Mouse (Mus musculus) embryonic fibroblast, embryonic 13.5 days (primary cell): ENCODE data around the gene Pcdh18. TPM values are rescaled to one million over a fixed set of nuclear protein-coding genes. Genes with fewer than 3 reads are reported as not detected.

Experiments
- H3K27ac ChIP-seq: 2 replicates; pipeline ENCODE4 v1.5.1; 2012; ENCODE audit warnings: low read length, control low read depth, inconsistent platforms; ENCODE audit not compliant: insufficient read depth
- H3K4me1 ChIP-seq: 2 replicates; pipeline ENCODE4 v1.6.1; 2011; ENCODE audit warnings: low read length; ENCODE audit not compliant: control insufficient read depth, insufficient read depth
- H3K4me3 ChIP-seq: 2 replicates; pipeline ENCODE4 v1.5.1; 2011; ENCODE audit warnings: mild to moderate bottlenecking, control low read depth, low read length; ENCODE audit not compliant: insufficient read depth
- CTCF ChIP-seq: IDR thresholded peaks from 2 replicates; pipeline ENCODE4 v1.5.1; 2011; ENCODE audit warnings: mild to moderate bottlenecking, control low read depth, low read length, moderate library complexity, borderline replicate concordance; ENCODE audit not compliant: insufficient read depth
- POLR2A ChIP-seq: IDR thresholded peaks from 2 replicates; pipeline ENCODE4 v1.6.1; 2011; ENCODE audit warnings: low read depth, mild to moderate bottlenecking, control low read depth, low read length, moderate library complexity
- polyA plus RNA-seq: library from polyadenylated mRNA; stranded (reverse); fragments of >200 nt; gene quantifications from 2 replicates; pipeline ENCODE4 v1.2.4, GENCODE M21; 2011; ENCODE audit warnings: low read depth; ENCODE audit not compliant: missing spikeins, insufficient read length

The Pcdh18 gene
- polyA plus RNA-seq, 1 experiment, result 103 TPM

GRCm38 (mm10) chr3:49752766-49753165 is 4.4 kb downstream of the Pcdh18 start:
- Histone ChIP-seq H3K27ac (peak overlapping the region; percentile 35; the same call in 1 of the 2 replicates), H3K4me3 (peak overlapping the region; percentile 83), H3K4me1 (peaks cover 20% of the 10 kb centered on the region)
- TF ChIP-seq CTCF, result no peak
- no peak for TF ChIP-seq POLR2A

GRCm38 (mm10) chr3:49749491-49750284 is 7.4 kb downstream of the Pcdh18 start:
- TF ChIP-seq CTCF (no peak), POLR2A (no peak)
- H3K27ac ChIP-seq, result peak overlapping the region; percentile 80
- no peak overlapping the region for H3K4me3 ChIP-seq
- peaks cover 16% of the 10 kb centered on the region for H3K4me1 ChIP-seq

GRCm38 (mm10) chr3:49748054-49748453 is 9.1 kb downstream of the Pcdh18 start:
- no peak for TF ChIP-seq CTCF
- H3K4me3 ChIP-seq, result no peak overlapping the region
- peaks cover 13% of the 10 kb centered on the region for H3K4me1 ChIP-seq
- no peak overlapping the region for H3K27ac ChIP-seq

GRCm38 (mm10) chr3:49739061-49739460 is 18.1 kb downstream of the Pcdh18 start:
- no peaks in the 10 kb centered on the region; the same call in 1 of the 2 replicates for H3K4me1 ChIP-seq
- no peak overlapping the region for H3K27ac ChIP-seq
- no peak overlapping the region for H3K4me3 ChIP-seq
- TF ChIP-seq POLR2A (no peak), CTCF (no peak)

- no peak overlapping the region for H3K4me3 ChIP-seq
- H3K27ac ChIP-seq, result no peak overlapping the region
- no peaks in the 10 kb centered on the region; the same call in 1 of the 2 replicates for H3K4me1 ChIP-seq
- no peak for TF ChIP-seq CTCF
- TF ChIP-seq POLR2A, result no peak
These were observed 18.6 kb downstream of the Pcdh18 start for GRCm38 (mm10) chr3:49738531-49738930.

GRCm38 (mm10) chr3:49706503-49706902 is 50.6 kb downstream of the Pcdh18 start:
- no peak overlapping the region for H3K4me3 ChIP-seq
- TF ChIP-seq POLR2A (no peak), CTCF (no peak)
- H3K4me1 ChIP-seq, result no peaks in the 10 kb centered on the region
- no peak overlapping the region for H3K27ac ChIP-seq

- TF ChIP-seq CTCF, result no peak
- TF ChIP-seq POLR2A, result no peak
- H3K27ac ChIP-seq, result no peak overlapping the region
- no peak overlapping the region for H3K4me3 ChIP-seq
- no peaks in the 10 kb centered on the region for H3K4me1 ChIP-seq
These were observed 57.2 kb downstream of the Pcdh18 start for GRCm38 (mm10) chr3:49699951-49700350.
